Mouse (Mus musculus): ENCODE results near the gene Nkiras2. TPM values are rescaled to one million over a fixed set of nuclear protein-coding genes. Genes with fewer than 3 reads are reported as not detected.

Gene Nkiras2
- polyA plus RNA-seq (2015; fragmentation: Nextera tagmentation; extraction: Ambion mirVana): 111 and 115 TPM in 2 replicates

DNA sequence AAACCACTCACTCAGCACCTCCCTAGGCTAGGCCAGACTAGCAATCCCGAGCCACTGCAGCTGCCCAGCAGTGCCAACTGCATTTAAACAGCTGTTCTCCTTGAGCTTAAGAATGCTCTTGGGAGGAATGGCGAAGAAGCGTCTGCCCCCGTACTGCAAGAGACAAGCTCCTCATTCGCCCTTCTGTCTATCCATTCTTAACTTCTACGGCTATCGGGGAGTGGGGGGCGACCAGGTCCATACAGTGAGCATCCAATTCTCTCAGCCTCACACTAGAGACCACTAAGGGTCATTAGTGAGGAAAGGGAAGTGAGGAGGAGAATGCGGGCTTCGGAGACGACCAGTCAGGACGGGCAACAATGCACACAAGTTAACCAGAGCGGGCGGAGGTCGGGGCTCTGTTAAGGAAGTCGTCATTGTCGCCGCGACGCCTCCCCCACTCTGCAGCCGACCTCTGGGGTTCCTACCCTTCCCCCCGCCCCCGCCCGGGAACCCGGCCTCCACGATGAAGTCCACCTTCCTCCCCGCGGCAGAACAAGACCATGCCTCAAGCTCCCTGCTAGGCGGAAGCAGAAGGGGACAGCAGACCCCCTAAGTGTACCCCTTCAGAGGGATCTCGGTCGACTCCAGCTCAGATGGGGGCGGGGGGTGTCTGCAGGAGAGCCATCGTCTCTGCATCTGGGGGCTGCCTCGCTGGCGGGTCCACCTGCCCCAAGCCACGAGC lies at the start of gene Nkiras2:
TSS of gene Nkiras2 (plus strand) at position 484 of the 724 bp plus-strand sequence.
- peak; percentile 72 for ATAC-seq (replicated peaks)
- H3K4me3 ChIP-seq: peak within 1 kb of the TSS; percentile 92
- H3K27ac ChIP-seq: peak within 1 kb of the TSS; percentile 95
- peak within 1 kb of the TSS; percentile 93 for H3K9ac ChIP-seq
- H3K4me1 ChIP-seq: peaks cover 28% of the 10 kb centered on the region
- peak within 1 kb of the TSS; percentile 69 for H3K4me2 ChIP-seq
- no peaks in the 10 kb centered on the region for H3K36me3 ChIP-seq (replicated peaks)
- WGBS: under 1% methylated on average over 35 of the region's 36 CpGs
- no peaks in the 10 kb centered on the region for H3K27me3 ChIP-seq (replicated peaks)
- H3K9me3 ChIP-seq: no peaks in the 10 kb centered on the region

DNA sequence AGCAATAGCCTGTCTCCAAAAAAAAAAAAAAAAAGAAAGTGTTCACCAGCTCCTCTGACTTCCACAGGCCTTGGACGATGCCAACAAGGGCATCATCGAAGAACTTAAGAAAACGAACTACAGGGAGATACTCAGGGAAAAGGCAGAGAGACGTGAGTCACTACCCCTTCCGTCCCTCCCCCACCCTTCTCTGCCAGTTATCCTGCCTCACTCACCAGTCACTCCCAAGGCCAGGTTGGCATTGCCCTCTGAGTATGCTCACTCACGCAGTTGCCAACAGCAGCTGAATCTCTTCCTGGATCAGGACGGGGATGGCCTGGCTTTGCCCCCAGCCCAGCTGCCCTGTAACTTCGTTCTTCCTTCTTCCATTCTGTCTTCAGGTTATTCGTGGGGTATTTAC lies 49.3 kb upstream of the Nkiras2 start:
- peaks cover 17% of the 10 kb centered on the region for H3K4me1 ChIP-seq
- ATAC-seq (replicated peaks): no peak
- no peak overlapping the region for H3K4me3 ChIP-seq
- no peak overlapping the region for H3K4me2 ChIP-seq
- no peak overlapping the region for H3K27ac ChIP-seq
- WGBS: 68% methylated on average over 9 of the region's 9 CpGs
- no peak overlapping the region for H3K9ac ChIP-seq
- H3K9me3 ChIP-seq: no peaks in the 10 kb centered on the region
- 0 out of 2 replicates have a peak, but pooled peaks cover 7% of the 10 kb centered on the region for H3K27me3 ChIP-seq (replicated peaks)
- no peaks in the 10 kb centered on the region for H3K36me3 ChIP-seq (replicated peaks)

DNA sequence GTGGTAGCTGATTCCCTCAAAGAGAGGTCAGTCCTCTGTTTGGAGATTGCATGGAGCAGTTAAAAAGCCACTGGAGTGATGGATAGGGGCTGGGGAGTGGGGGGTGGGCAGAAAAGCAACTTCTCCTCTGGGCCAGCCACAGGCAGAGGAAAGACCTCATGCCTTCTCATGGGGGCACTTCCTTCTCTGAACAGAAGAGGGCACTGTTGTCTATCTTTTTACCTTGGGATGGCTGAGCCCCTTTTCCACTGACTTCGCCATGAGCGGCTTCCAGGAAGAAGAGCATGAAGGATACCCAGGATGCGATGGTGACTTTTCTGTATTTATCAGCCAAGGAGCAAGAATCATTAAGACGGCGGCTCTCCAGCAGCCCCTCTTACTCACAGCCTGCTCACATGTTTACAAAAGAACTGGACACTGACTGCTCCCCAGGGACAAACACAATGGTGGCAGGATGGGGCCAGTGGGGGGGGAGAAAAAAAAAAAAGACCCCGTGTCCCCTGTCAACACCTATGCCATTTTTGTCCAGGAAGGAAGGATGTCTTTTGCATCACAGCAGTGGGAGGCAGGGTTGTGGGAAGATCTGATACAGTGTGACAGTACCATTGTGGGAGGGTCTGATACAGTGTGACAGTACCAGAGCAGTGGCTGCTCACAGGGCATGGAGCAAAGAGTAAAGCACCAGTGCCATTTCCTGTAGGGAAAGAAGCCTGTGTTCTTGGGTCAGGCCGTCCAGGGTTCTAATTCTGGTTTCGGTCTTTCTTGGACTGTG lies 48.4 kb upstream of the Nkiras2 start:
- ATAC-seq (replicated peaks): peak; percentile 68
- H3K4me2 ChIP-seq: peak overlapping the region; percentile 53
- peak overlapping the region; percentile 27 for H3K4me3 ChIP-seq
- H3K9ac ChIP-seq: peak overlapping the region; percentile 34
- WGBS: 9% methylated on average over 8 of the region's 8 CpGs
- no peak overlapping the region; the same call in 1 of the 2 replicates for H3K27ac ChIP-seq
- no peaks in the 10 kb centered on the region for H3K36me3 ChIP-seq (replicated peaks)
- peaks cover 26% of the 10 kb centered on the region for H3K4me1 ChIP-seq
- no peaks in the 10 kb centered on the region for H3K9me3 ChIP-seq
- H3K27me3 ChIP-seq (replicated peaks): 0 out of 2 replicates have a peak, but pooled peaks cover 7% of the 10 kb centered on the region

DNA sequence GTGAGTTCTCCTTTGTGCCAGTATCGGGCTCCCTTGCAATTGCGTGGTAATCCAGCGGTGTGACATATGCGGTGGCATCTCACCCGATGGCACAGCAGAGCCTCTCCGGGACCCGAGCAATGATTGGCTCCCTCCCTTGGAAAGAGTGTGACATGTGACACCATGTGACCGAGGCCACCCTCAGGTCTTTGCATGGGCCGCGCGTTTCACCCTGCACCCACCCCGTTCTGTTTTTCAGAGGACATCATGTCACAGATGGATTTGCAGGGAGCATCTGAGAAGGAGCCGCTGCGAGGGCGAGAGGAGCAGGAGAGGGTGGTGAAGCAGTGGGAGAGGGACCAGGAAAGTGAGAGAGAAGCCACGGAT lies 47.9 kb upstream of the Nkiras2 start:
- Histone ChIP-seq H3K9ac (peak overlapping the region; percentile 34; the same call in 1 of the 2 replicates), H3K27me3 (replicated peaks) (0 out of 2 replicates have a peak, but pooled peaks cover 7% of the 10 kb centered on the region), H3K4me3 (peak overlapping the region; percentile 27), H3K4me2 (peak overlapping the region; percentile 53), H3K4me1 (peaks cover 31% of the 10 kb centered on the region), H3K27ac (no peak overlapping the region; the same call in 1 of the 2 replicates), H3K9me3 (no peaks in the 10 kb centered on the region), H3K36me3 (replicated peaks) (no peaks in the 10 kb centered on the region)
- ATAC-seq (replicated peaks): peak; percentile 22
- WGBS: 12% methylated on average over 16 of the region's 16 CpGs

DNA sequence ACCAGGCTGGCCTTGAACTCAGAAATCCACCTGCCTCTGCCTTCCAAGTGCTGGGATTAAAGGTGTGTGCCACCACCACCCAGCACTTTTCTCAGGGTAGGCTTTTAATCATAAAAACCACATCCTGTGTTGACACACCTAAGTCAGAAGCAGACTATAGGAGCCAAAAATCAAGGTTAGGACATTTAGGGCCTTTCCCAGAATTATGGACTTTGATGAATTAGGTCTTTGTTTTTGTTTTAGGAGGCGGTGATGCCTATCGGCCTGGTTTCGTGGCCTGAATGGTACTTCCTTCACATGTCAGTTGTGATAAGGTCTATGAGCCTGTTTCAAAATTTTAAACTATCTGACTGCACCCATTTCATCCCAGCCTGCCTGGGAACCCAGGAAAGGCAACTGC lies 44.9 kb upstream of the Nkiras2 start:
- Histone ChIP-seq H3K9me3 (no peaks in the 10 kb centered on the region), H3K27me3 (replicated peaks) (0 out of 2 replicates have a peak, but pooled peaks cover 7% of the 10 kb centered on the region), H3K9ac (no peak overlapping the region), H3K4me3 (peak overlapping the region; percentile 65; the same call in 1 of the 2 replicates), H3K27ac (0 out of 2 replicates have a peak overlapping the region, but pooled peaks have one; percentile 61), H3K4me2 (peak overlapping the region; percentile 81), H3K36me3 (replicated peaks) (0 out of 2 replicates have a peak, but pooled peaks cover 3% of the 10 kb centered on the region), H3K4me1 (peaks cover 32% of the 10 kb centered on the region)
- WGBS: 91% methylated on average over 3 of the region's 3 CpGs
- ATAC-seq (replicated peaks): no peak

DNA sequence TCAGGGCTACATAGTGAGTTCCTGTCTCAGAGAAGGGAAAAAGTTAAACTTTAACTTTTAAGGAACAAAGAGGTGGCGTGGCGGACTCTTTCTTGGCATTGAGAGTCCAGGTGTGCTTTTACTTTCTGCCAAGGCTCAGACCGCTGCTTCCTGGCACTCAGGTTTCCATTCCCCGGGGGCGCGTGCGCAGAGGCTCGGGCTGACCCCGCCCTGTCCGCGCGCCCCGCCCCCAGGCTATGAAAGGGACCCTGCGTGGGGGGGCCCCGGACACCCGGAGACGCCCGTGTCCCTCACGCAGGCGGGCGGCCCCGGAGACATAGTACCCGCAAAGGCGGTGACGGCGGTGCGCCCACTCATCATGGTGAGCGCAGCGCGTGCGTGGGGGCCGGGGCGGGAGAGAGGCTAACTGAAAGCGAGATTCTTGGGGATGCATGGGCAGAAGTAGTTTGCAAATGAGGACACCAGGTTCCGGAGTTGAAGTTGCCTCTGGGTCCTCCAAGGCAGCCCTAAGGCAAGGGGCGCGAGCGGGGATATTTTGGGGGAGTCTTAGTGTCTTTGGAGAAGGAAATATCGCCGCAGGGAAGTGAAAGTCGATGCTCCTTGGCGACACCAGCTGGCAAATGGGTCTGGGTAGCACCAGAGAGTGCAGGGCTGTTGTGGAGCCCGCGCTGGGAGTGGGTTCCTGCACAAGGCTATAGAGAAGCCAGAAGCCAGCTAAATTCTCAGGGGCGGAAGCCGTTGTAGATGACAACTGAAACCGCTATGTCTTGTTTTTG lies 44.1 kb upstream of the Nkiras2 start, which contains the start of gene Cnp:
TSS of gene Cnp (plus strand) at position 197 of the 776 bp plus-strand sequence.
- Histone ChIP-seq H3K27me3 (replicated peaks) (0 out of 2 replicates have a peak, but pooled peaks cover 7% of the 10 kb centered on the region), H3K4me3 (peak within 1 kb of the TSS; percentile 65), H3K9me3 (no peaks in the 10 kb centered on the region), H3K36me3 (replicated peaks) (0 out of 2 replicates have a peak, but pooled peaks cover 3% of the 10 kb centered on the region), H3K4me1 (peaks cover 32% of the 10 kb centered on the region), H3K27ac (peak within 1 kb of the TSS; percentile 61), H3K9ac (peak within 1 kb of the TSS; percentile 52), H3K4me2 (peak within 1 kb of the TSS; percentile 81)
- ATAC-seq (replicated peaks): peak; percentile 61; the same call in 1 of the 2 replicates
- WGBS: 3% methylated on average over 47 of the region's 47 CpGs

DNA sequence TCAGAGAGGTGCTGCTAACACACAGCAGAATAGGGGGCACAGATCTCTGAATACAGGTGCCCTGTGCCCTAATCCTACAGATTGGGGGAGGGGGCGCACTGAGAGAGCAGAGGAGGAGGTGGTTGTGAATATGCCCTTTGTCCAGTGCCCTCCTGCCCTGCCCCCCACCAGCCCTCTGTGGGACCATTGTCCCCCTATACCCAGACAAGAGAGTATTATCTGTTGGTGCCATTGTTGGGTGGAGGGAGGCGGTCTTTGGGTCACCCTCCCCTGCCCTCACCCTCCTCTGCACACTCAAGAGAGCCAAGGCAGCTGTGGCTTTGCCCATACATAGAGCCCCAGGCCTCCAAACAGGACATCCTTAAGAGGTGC lies 43.6 kb upstream of the Nkiras2 start:
- peak; percentile 28; the same call in 1 of the 2 replicates for ATAC-seq (replicated peaks)
- Histone ChIP-seq H3K9me3 (no peaks in the 10 kb centered on the region), H3K4me3 (peak overlapping the region; percentile 65), H3K4me1 (peaks cover 32% of the 10 kb centered on the region), H3K9ac (peak overlapping the region; percentile 52), H3K27me3 (replicated peaks) (0 out of 2 replicates have a peak, but pooled peaks cover 7% of the 10 kb centered on the region), H3K27ac (peak overlapping the region; percentile 61), H3K36me3 (replicated peaks) (peaks cover 6% of the 10 kb centered on the region; the same call in 1 of the 2 replicates), H3K4me2 (peak overlapping the region; percentile 81)
- 27% methylated on average over 2 of the region's 2 CpGs for WGBS

DNA sequence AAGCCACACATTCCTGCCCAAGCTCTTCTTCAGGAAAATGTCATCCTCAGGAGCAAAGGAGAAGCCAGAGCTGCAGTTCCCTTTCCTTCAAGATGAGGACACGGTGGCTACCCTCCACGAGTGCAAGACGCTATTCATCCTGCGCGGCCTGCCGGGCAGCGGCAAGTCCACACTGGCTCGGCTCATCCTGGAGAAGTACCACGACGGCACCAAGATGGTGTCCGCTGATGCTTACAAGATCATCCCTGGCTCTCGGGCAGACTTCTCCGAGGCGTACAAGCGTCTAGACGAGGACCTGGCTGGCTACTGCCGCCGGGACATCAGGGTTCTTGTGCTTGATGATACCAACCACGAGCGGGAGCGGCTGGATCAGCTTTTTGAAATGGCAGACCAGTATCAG lies 42.8 kb upstream of the Nkiras2 start:
- peak overlapping the region; percentile 81; the same call in 1 of the 2 replicates for H3K4me2 ChIP-seq
- 71% methylated on average over 21 of the region's 21 CpGs for WGBS
- H3K9me3 ChIP-seq: no peaks in the 10 kb centered on the region
- peak overlapping the region; percentile 19; the same call in 1 of the 2 replicates for H3K9ac ChIP-seq
- no peak overlapping the region for H3K27ac ChIP-seq
- H3K4me1 ChIP-seq: peaks cover 24% of the 10 kb centered on the region
- no peak overlapping the region for H3K4me3 ChIP-seq
- ATAC-seq (replicated peaks): no peak
- H3K27me3 ChIP-seq (replicated peaks): 0 out of 2 replicates have a peak, but pooled peaks cover 5% of the 10 kb centered on the region
- peaks cover 13% of the 10 kb centered on the region; the same call in 1 of the 2 replicates for H3K36me3 ChIP-seq (replicated peaks)

DNA sequence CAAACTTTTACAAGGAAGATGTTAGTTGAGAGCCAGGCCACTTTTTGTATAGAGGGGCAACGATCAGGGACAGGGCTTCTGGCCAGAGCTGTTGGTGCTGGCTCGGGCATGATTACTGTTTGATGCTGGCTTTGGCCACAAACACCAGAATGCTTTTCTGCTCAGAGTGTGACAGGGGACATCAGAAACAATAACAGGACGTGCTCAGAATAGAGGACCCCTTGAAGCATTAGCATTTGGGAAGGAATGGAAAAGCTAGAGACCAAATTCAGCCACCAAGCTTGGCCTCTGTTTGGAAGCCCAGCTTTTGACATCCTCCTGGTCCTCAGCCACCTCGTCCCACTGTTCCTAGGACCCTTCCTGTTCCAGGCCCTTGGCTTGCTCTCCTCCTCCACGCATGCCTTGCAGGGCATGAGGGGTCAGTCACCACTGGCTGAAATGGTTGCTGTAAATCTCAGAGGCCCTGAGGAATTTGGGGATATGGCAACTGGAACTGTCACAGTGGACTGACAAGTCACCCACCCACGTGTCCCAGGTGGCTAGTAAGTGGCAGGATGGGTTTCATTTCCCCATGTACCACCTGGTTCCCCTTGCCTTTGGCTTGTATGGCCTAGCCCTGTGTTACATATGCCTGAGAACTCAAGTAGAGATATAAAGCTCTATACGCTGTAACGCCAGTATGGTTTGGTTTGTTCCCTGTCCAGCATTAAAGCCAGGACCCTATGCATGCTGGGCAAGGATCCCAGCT lies 41.0 kb upstream of the Nkiras2 start:
- Histone ChIP-seq H3K4me3 (no peak overlapping the region), H3K9ac (no peak overlapping the region), H3K4me1 (peaks cover 19% of the 10 kb centered on the region), H3K36me3 (replicated peaks) (peaks cover 30% of the 10 kb centered on the region), H3K4me2 (no peak overlapping the region), H3K27me3 (replicated peaks) (no peaks in the 10 kb centered on the region), H3K9me3 (no peaks in the 10 kb centered on the region), H3K27ac (no peak overlapping the region)
- ATAC-seq (replicated peaks): no peak
- WGBS: 84% methylated on average over 8 of the region's 8 CpGs

DNA sequence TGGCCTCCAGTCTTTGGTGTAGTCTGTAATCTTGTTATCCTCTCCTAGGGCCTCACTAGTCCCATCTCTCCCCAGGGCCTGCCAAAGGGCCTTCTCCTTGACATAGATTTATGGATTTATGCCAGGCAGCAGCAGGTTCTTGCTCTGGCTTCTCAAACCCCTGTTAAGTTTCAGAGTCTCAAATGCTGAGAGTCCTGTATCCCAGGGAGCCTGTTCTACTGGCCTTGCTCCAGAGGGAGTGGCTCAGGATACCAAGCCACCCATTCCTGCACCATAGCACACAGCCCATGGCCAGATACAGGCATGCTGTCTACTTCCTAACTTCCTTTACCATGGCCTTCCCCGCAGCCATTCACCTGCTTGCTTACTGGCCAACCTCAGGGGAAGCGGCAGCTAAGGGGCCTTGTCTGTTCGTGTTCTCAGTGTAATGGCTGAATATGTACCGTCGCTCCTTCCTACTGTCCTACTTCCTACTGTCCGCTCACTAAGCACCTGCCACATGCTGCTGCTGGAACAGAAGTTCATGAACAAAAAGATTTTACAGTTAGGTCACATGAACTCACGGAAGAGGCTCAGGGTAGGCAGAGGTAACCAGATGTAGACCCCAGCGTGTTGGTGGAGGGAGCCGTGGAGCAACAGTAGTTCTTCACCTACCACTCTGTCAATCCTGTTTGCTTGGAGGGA lies 39.8 kb upstream of the Nkiras2 start:
- Histone ChIP-seq H3K36me3 (replicated peaks) (peaks cover 42% of the 10 kb centered on the region), H3K4me1 (peaks cover 19% of the 10 kb centered on the region), H3K9ac (no peak overlapping the region), H3K4me2 (no peak overlapping the region), H3K4me3 (no peak overlapping the region), H3K9me3 (no peaks in the 10 kb centered on the region), H3K27me3 (replicated peaks) (no peaks in the 10 kb centered on the region), H3K27ac (no peak overlapping the region)
- no peak for ATAC-seq (replicated peaks)
- WGBS: 94% methylated on average over 9 of the region's 9 CpGs
